Mouse (Mus musculus) heart, postnatal 0 days (tissue): ENCODE results near the gene Hpcal1.

Experiments used
- CTCF ChIP-seq: IDR thresholded peaks from 2 replicates; pipeline ENCODE4 v1.5.1; 2016; ENCODE audit warnings: antibody characterized with exemption, control low read depth, low read depth
- EP300 ChIP-seq: IDR thresholded peaks from 2 replicates; pipeline ENCODE4 v1.6.1; 2016; ENCODE audit warnings: antibody characterized with exemption, low read depth

- TF ChIP-seq CTCF (no peak), EP300 (no peak)
Measured at GRCm38 (mm10) chr12:17725592-17725991, 34.9 kb downstream of the Hpcal1 start.
